Mouse (Mus musculus) natural killer cell, adult 2 months (primary cell): ENCODE data around the gene Gatad1.
"Not testable (repeated sequence)": the region's sequence is repeated elsewhere in the genome, so short reads cannot be mapped to it uniquely, and the experiment has no call there.

Source experiments
- DNase-seq, 2 experiments: peaks; one replicate each; pipeline ENCODE4 v3.0.0; 2022; ENCODE audit warnings: low spot score in 2 of 2

The Gatad1 gene

DNA sequence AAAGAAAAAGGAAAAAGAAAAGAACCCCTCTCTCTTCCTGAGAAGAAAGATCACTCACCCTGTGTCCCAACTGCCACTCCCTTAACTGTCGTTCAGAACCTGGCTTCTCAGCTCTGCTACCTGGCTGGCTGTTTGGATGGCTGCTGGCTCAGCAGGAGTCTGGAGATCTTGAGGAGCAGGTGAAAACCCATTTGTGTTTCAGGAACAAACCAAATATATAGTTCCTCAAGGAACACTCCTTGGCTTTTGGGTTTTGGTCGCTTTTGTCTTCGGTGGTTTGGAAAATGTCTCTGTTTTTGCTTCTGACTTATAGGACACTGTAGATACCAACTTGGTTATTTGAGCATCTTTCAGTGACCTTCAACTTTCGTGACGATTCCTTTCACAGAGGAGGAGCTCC lies at the start of gene Gatad1:
TSS of gene Gatad1 (minus strand) at position 101 of the 400 bp plus-strand sequence.
- no peak for DNase-seq

DNA sequence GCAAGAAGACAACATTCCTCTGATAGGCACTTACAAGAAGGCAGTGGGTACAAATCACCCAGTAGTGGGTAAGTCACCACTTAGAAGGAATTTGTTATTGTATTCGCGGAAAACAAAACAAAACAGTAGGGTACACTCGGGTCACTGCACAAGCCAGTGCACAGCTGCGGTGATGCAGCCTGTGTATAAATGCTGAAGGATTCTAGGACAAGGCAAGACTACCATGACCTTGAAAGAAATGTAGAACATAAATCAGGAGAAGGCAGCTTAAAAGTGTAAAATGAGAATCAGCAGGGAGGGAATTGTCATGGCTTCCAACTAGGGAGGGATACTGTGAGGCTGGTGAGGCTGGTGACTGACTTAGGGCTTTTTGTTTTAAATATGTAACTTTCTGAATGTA lies 45.2 kb upstream of the Gatad1 start:
- no peak for DNase-seq

DNA sequence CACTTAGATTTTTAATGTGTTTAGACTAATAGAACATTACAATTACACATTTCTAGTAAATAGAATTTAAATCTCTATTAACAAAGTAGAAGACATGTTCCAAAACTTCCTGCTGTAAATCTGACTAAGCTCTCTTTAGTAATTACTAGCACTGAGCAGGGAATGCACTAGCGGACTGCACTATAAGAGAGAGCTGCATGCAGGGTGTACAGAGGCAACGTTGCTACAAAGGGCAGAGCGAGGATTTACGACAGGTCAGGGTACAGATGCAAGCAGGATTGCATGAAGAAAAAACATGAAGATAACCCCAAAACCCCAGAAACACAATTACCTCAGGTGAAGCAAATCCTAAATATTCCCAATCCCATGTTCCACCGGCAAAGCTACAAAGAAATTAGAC lies 43.0 kb upstream of the Gatad1 start:
- no peak for DNase-seq

DNA sequence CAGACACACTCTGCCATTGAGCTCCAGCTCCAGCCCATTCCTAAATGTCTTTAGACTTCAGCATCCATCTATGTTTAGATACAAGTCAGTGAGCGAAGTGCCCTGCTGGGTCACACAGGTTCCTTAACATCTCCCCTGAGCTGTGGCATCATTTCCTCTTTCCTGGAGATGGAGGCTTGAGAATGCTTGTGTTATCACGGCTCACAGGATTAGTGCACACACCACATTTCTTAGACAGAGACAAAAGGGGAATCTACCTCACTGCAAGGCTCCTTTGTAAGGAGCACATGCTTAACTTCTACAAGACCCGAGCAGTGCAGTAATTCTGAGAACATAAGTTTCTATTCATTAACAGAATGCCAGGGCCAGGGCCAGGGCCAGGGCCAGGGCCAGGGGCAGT lies 39.0 kb upstream of the Gatad1 start:
- DNase-seq: no peak

DNA sequence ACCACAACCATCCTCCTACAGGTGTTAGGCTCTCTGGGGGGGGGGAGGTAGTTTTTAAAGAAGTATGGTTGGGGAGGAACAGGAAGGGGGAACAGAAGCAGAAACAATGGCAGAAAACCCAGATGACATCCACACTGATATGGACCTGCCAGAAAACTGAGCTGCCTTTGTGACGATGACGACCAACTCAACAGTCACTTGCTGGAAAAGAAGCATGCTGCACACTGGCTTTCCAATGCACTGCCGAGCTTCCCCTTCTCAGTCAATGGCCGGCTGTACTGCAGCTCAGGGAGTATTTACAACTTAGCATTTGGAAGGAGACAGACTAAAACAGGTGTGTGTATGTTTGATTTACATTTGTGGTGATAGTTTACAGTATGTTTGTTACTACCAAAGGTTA lies 38.2 kb upstream of the Gatad1 start:
- no peak for DNase-seq

DNA sequence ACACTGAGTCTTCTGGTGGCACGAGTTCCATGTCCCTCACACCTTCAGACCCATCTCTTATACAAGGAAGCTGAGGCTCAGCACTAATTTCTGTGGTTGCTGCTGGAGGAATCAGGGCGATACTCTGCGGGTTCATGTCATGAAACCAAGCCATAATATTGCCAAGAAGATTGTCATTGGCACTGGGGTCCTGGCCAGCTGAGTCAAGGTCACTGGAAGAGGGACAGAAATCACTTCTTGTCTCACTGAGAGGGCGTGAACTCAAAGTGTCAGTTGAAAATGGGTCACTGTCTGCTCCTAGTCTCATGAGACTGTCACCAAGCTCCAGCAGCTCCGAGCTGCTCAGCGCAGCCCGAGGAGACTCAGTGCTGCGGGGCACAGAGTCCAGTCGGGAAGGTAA lies 36.0 kb upstream of the Gatad1 start:
- no peak for DNase-seq

DNA sequence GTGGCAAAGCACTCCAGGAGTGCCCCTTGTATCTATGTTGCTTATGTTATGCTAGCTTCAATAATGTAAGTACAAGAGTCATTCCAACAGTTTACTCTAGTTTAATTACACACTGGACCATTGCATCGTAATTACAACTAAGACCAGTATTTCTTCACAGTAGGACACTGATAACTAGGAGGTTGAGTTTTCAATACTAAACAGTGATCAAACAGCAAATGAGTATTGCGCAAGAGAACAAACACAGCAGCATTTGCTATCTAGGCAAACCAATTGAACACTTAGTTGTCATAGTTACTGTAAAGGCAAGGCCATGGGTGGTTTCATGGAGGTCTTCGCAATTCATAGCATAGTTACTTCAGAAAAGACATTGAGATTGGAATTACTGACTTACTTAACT lies 34.3 kb upstream of the Gatad1 start:
- no peak for DNase-seq

DNA sequence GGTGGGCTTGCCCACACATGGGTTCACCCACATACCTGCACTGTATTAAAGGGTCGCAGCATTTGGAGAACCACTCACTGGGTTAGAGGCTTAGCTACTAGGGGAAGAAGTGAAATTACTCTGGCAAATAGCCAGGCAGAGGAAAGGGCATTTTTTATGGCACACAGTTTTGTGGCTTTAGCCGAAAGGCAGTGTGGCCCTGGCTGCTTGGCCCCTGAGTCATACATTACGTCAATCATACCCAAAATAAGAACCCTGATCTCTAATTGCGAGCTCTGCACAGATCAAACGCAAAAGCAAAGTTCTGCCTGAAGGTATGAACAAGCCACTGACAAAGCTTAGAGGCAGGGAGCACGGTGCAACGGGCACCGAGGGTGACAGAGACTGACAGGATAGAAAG lies 31.3 kb upstream of the Gatad1 start:
- DNase-seq: no peak

DNA sequence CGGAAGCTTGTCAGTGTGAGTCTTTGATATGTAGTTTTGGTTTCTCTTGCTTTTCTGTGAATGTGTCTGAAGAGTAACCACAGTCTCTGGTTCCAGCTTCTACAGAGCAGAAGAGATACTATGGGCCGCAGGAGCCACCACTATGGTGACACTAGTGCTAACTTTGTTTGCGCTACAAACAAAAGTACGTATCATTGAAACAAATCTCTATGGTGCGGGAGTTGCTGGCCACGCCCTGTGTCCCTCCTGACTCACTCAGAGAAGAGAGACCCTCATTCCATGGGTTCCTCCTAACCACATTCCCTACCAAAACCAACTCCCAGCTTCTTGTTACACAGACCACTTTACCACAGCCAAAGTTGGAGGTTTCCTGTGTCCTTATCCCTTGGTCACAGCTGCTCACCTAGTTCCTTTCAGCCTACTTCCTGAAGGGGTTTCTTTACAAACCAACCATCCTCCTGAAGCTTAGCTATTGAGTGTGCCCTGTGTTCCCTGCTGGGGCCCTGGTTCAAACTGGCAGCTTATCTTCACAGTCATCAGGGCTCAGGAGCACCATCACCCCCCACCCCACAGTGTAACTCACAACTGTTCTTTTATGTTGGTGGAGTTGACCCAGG lies 13.1 kb upstream of the Gatad1 start:
- peak; percentile 8 to 35 for DNase-seq

DNA sequence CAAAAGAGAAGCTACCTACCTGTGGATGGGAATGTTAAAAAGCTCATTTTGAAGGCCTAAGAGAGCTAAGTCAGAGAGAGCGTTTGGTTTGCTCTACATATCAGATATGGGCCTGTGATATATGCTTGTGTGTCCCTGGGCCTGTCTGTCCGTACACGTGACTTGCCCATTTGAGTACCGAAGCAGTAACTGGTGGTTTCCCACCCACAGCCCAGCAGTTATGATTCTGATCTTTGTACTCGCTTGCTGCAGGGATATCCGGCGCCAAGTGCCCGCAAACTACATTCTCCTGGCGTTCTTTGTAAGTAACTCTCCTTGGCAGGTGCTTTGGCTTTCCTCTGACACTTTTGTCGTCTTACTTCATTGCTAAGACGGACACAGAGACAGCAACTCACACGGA lies 9.6 kb upstream of the Gatad1 start:
- DNase-seq: peak; percentile 40 to 57

DNA sequence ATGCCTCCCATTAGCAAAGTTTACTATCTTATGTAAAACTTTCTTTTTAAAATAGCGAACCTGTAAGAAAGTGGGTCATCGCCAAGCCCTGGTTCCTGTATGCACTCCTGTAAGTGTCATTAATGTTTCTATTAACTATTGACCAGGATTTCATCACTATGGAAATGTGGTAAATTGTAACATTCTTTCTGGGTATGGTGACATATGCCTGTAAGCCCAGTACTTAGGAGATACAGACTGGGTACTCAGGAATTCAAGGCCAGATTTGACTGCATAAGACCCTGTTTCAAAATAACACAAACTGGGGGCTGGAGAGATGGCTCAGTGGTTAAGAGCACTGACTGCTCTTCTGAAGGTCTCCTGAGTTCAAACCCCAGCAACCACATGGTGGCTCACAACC lies 8.2 kb upstream of the Gatad1 start:
- DNase-seq: no peak

DNA sequence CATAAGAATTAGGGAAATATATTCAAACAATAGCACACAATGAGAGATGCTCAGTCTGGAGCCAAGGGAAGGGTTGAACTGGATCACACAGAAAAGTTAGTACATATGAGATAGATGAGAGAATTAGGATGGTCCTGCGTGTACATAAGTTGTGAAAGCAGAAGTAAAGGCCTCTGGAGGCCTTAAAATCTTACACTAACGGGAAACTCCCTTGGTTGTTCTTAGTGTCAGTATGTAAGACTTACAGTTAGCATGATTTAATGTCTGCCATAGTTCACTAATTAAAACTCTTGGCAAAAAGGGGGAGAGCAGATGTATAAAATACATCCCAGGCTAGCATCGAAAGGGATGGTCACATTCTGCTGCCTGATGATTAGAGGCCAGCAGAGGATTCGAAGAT lies 3.2 kb downstream of the Gatad1 start:
- DNase-seq: no peak

DNA sequence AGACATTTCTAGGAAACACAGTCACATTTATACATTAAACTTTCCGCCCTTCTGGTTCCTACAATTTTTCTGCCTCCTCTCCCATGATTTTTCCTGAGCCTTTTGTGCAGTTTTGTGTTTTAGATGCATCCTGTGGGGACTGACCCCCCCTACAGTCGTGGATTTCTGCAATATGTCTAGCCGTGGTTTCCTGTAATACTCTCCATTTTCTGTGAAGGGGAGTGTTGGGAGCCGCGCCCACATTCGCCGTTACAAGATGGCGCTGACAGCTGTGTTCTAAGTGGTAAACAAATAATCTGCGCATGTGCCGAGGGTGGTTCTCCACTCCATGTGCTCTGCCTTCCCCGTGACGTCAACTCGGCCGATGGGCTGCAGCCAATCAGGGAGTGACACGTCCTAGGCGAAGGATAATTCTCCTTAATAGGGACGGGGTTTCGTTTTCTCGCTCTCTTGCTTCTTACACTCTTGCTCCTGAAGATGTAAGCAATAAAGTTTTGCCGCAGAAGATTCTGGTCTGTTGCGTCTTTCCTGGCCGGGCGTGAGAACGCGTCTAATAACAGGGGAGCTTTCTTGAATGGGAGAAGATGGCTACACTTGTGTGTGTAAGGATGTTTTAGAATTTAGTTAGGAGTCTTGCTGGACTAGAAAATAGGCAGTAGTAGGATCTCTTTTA lies 3.9 kb downstream of the Gatad1 start:
- not testable (repeated sequence) for DNase-seq

DNA sequence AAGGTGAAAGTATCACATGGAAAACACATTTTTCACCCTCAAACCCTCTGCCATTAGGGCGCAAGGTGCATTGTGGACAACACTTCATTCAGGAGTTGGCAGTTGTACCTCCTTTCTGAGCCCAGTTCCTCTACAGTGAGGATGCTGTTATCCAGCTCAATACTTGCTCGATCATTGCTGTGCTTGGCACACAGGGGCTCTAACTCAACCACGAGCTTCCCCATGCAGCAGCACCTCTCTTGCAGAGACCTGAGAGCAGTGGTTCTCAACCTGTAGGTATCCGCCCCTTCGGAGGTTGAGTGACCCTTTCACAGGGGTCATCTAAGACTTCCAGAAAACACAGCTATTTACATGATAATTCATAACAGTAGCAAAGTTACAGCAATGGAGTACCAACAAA lies 5.4 kb downstream of the Gatad1 start:
- DNase-seq: no peak

DNA sequence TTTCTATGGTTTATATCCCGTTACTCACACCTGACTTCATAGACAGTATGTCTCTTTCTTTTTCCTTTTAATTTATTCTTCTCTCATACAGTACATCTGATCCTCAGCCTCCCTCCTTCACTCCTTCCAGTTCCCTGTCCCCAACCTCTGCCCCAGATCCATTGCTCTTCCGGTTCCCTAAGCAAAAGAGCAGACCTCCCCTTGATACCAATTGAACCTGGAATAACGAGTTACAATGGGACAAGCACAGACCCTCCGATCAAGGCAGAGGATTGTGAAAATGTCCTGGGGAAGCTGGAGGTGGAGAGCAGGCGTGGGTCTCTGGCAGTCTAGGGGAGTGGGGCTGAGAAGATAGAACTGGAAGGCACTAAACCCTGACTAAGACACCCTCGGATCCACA lies 6.1 kb downstream of the Gatad1 start, which contains the start of gene Tmbim7:
TSS of gene Tmbim7 (plus strand) at position 301 of the 400 bp plus-strand sequence.
- DNase-seq: no peak

DNA sequence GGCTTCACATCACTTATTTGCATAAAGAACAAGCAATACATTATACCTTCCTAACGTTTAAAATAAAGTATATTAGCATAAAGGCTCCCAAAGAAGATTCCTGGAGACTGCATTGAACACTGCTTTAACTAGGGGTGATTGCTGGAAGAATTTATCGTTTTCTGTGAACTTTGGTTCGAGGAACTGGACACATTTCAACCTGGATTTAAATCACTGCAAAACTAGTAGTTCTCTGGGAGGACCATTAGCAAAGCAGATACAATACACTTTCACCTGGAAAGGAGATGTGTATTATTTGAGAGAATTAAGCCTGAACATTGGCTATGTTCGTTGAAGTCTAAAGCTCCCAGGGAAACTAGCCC lies 8.2 kb downstream of the Gatad1 start:
- no peak for DNase-seq

DNA sequence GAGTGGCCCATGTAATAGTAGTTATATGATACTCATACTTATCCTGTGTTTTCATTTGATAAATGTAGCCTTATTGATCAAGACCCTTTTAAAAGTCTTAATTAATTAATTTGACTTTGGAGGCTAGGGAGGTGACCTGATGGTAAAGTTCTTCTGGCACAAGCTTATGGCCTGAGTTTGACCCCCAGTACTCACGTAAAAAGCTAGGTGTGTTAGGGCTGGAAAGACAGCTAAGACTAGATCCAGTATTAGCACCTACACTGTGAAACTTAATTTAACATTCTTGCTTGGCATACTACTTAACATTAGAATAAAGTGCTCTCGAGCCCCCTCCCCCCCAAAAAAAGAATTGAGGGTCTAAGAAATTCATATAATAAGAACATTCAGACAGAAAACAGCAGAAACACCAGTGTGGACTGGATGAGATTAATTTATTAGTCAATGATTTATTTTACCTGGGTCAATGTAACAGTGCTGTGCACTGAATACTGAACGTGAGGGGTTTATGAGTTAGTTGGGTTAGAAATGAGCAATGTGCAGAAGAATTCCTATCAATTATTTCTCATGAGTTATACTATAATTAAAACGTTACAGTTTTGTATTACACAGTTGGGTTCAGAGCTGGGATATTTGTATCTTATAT lies 8.7 kb downstream of the Gatad1 start:
- no peak for DNase-seq

DNA sequence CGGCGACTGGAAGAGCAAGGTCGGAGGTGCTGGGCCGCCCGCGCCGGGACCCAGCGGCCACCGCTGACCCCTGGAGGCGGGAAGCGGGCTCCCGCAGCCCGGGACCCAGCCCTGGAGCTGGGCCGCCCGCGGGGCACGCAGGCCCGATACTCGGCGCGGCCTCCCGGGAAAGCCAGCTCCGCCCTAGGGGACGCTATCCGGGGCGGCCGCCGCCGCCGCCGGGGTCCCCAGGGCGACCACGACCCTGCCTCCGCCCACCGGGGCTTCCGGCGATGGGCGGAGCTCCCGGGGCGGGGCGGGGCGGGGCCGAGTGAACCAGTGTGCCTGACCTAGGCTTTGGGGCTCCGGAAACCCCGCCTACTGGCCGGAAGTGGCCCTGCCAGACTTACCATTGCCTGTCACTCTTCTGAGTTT lies 9.3 kb downstream of the Gatad1 start:
- peak; percentile 87 to 90 for DNase-seq

DNA sequence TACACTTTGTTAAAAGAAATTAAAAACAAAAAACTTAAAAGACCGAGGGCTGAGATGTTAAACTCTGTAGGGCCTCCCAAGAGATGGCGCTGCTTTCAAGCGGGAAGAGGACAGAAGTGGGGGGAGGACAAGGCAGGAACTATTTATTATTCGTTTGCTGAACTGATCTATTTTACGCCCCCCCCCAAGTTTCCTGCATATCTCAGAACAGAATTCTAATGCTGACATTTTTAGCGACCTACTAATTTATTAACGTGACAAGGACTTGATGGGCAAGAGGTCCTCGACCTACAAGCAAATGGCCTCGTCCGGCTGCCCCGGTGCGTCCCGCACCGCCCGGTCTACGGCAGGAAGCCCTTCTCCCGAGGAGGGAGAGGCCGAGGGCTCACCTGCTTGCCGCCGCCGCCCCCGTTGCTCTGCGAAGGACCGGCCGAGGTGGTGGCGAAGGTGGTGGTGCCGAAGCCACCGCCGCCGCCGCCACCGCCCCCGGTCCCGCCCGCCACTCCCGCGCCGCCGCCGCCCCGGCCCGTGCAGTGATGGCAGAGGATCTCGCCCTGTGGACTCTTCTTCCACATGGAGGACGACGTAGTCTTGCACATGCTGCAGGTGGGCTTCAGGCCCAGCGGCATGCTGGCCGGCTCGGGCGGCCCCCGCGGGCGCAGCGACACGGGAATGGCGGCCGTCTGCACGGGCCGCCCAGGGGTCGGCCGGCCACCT lies 9.8 kb downstream of the Gatad1 start:
- peak; percentile 31 to 50 for DNase-seq

DNA sequence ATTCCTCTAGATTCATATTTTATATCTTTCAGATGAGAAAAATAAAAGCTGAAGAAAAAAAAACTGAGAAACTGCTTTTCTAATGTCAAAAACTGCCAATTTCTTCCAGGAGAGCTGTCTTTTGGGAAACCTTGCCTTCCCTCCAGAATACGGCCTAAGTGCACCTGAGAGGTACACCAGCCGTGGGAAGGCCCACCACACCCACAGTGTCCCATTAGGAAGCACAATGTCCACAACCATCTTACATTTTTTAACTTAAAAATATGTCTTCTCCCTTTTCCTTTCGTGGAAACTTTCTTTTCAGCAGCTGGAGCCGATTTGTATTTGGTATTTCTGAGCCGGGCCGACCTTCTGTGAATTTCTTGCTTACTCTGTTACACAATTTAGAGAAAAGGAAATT lies 10.4 kb downstream of the Gatad1 start:
- no peak for DNase-seq

DNA sequence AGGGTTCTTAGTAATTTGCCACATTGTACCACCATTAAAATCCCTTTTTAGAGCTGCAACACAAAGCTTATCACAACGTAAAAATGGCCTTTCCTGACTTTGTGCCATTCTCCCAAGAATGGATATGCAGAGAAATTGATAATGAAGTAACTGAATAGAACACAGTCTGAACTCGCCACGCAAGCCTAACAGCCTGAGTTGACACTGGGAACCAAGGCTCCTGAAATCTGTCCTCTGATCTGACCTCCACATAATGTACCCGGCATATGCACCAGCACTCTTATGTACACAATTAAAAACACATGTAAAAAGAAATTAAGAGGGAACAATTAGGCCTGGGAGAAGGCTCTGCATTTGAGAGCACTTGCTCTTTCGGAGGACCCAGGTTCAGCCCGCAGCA lies 11.7 kb downstream of the Gatad1 start:
- DNase-seq: no peak

DNA sequence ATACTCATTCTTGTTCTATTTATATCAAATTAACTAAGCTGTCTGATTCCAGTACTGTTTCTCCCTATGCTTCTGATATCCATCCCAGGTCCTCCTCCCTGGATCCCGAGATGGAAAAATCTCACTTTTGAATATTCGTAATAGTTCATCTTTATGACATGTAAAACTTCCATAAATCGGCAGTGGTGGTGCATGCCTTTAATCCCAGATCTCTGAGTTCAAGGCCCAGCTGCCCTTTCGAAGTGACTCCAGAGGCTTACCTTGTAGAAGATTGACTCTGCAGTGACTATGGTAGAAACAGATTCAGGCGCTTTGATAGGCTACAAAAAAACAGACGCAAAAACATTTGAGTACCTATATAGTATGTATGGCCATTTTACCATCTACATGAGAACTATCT lies 12.4 kb downstream of the Gatad1 start:
- no peak for DNase-seq

DNA sequence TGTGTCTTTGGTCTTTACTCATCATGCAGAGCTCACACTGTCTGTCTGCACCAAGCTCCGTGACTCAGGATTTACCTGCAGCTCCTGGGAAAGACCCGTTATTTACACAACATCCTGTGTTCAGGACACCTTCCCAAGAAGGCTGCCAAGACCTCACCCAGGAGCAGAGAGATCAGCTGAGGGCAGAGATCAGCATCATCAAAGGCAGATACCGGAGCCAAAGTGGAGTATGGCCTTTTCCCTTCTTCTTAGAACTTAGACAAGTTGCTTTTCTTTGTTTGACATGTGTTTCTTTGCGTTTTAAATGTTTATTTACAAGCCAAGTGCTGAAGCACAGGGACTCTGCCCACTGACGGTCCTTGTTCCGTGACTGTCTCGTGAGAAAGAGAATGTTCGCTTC lies 21.7 kb downstream of the Gatad1 start:
- DNase-seq: no peak
